Mouse (Mus musculus) gastrocnemius, postnatal 14 days (tissue): ENCODE measurements around the gene Selenov. TPM values are rescaled to one million over a fixed set of nuclear protein-coding genes. Genes with fewer than 3 reads are reported as not detected.

ENCODE experiments used
- DNase-seq: peaks from one replicate; pipeline ENCODE4 v3.0.0; 2021; ENCODE audit warnings: mixed read lengths
- intact Hi-C: fragments of 180-260 bp; cut with DNase I; formaldehyde crosslinking; loops from one replicate; pipeline ENCODE4 v1.15.1; 2025; ENCODE audit warnings: low total_unique reads
- long read RNA-seq, 2 experiments: library from polyadenylated mRNA; stranded (forward); transcript quantifications; one replicate each; pipeline ENCODE4 v2.0.0; 2021
- total RNA-seq, 2 experiments: library from RNA; stranded (reverse); gene quantifications; 2 replicates each; pipeline ENCODE4 v1.2.3; 2021

Gene Selenov
- total RNA-seq: not detected
- long read RNA-seq, experiment 1: 0 reads
- long read RNA-seq, experiment 2: 0 reads

DNA sequence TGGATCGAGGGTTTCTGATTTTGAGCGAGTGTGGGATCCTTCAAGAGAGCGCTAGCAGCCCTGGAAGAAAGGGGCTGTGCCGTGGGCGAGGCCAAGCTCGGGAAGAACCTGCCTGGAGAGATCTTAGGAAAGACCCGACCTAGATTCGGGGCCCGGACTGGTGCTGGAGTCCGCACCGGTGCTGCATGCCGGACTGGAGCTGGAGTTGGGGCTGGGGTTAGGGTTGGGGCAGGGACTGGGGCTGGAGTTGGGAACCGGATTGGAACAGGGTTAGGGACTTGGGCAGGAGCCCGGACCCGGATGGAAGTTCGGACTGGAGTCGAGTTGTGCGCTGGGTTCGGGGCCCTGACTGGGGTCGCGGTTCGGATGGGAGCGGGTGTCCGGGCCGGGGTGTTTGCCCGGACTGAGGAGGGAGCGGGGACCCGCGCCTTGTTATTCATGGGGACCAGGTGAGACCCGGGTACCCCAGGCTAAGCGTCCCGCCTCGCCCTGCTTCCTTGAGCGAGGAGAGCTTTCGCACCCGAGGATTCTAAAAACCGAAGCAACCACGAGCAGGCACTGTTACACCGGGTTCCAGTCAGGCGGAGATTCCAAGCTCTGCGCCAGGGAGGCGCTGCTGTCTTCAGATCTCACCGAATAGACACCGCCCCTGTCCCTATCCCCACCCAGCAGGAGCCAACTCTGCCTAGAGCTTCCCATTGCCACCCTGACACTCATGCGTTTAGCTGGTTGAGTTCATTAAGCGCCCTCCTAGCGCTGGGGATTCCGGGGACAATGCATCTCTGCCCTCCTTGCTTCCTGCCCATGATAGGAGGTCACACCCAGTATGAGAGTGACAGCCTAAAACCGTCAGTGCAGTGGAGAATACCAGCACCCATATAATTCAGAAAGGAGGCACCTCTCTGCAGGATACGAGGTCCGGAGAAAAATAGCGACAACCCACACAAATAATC, at the start of gene Selenov:
Selenov (minus strand) TSS at position 549 of the 953 bp plus-strand sequence.
- no peak for DNase-seq
- intact Hi-C loops: no loop called here

DNA sequence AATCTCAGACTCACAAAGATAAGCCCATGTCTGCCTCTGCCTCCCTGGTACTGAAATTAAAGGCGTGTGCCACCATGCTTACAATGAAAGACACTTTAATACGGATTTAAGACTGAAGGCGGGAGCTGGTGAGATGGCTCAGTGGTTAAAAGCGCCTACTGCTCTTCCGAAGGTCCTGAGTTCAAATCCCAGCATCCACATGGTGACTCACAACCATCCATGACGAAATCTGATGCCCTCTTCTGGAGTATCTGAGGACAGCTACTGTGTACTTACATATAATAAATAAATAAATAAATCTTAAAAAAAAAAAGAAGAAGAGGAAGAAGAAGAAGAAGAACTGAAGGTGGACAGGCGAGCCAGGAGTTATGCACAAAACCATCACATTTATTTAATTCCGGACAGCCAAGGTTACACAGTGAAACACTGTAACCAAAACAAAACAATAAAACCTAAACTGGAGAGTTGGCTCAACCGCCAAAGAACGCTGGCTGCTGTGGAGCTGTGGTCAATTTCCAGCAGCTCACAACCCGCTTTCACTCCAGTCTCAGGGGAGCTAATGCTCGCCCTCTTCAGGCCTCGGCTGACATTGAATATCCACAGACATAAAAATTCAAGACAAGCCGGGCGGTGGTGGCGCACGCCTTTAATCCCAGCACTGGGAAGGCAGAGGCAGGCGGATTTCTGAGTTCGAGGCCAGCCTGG, 48.4 kb upstream of the Selenov start:
- intact Hi-C loops: no loop called here
- DNase-seq: peak; percentile 67

DNA sequence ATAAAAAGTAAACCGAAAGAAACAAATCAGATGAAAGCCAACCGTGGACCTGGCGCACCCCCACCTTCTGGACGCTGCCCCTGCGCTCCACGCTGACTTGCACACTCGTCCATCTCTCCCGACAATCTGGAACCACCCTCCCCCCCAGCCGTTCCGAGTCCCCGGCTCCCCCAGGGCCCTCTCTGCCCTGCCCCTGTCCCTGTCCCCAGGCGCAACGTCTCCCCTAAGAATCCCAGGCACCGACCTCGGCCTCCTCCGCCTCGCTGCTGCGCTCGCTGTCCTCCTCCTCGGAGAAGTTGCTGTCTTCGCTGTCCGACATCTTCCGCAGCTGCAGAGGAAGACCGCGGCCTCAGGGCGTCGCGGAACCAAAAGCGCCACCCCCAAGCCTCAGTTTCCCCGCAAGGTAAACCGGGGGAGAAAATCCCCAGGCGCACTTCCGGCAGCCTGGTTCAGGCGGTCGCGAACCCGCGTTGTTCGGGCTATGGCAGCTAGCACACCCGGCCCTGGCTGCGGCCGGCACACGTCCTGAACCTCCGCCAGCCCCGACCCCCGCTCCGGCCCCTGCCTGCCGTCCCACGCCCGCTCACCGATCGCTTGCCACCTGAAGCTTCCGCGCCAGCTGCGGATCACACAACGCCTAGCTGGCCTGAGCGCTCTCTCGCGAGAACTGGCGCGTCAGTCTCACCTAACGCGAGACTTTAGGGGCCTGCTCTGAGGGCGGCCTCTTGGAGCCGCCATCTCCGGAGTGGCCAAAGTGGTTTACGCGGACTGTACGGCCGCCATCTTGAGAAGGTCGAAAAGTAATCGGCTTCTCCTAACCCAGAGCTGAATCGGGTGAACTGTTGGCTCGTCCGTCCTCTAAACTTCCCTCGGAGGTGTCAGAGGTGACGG, 47.4 kb upstream of the Selenov start, which contains the start of gene Supt5:
Supt5 (minus strand) TSS at position 639 of the 891 bp plus-strand sequence.
- intact Hi-C loops: no loop called here
- DNase-seq: peak; percentile 97

DNA sequence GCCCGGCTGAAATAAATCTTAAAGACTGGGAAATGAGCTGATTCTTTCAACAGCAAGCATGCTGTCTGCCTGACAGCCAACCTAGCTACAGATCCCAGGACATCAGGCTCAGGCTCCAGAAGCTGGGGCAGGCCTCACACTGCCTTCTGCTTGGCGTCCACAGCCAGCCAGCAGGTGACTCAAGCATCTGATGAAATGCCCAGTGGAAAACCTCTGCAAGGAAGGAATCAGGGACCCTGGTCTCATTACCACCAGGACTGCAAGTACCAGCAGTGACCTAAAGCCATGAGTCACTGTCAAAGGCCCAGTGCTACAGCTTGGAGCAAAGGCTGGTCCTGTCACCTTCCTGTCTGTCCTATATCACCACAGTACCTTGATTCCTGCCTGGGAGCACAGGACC, 44.5 kb upstream of the Selenov start:
- intact Hi-C loops: no loop called here
- DNase-seq: no peak

- intact Hi-C loops: no loop called here
- DNase-seq: no peak
Observed at GRCm38 (mm10) chr7:28334534-28334933, 43.5 kb upstream of the Selenov start.

DNA sequence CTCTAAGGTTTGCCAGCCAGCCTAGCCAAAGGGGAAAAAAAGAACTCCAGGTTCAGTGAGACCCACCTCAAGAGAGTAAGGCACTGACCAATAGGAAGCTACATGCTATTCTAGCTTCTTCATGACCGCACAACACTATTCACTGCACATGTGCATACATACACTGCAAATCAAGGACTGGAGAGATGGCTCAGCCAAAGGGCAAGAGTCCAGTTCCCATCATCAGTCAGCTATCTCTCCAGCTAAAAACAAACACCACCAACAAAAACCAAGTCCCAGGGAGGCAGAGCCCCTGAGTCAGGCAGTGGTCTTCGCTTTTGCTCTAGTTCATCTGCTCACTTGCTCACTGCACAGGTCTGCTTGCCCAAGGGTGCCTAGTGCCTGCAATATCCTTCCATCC, 37.3 kb upstream of the Selenov start:
- DNase-seq: no peak
- intact Hi-C loops: no loop called here

GRCm38 (mm10) chr7:28326457-28326856, 35.5 kb upstream of the Selenov start:
- DNase-seq: no peak
- intact Hi-C loops: no loop called here

GRCm38 (mm10) chr7:28325293-28325692, 34.3 kb upstream of the Selenov start:
- DNase-seq: no peak
- intact Hi-C loops: no loop called here

DNA sequence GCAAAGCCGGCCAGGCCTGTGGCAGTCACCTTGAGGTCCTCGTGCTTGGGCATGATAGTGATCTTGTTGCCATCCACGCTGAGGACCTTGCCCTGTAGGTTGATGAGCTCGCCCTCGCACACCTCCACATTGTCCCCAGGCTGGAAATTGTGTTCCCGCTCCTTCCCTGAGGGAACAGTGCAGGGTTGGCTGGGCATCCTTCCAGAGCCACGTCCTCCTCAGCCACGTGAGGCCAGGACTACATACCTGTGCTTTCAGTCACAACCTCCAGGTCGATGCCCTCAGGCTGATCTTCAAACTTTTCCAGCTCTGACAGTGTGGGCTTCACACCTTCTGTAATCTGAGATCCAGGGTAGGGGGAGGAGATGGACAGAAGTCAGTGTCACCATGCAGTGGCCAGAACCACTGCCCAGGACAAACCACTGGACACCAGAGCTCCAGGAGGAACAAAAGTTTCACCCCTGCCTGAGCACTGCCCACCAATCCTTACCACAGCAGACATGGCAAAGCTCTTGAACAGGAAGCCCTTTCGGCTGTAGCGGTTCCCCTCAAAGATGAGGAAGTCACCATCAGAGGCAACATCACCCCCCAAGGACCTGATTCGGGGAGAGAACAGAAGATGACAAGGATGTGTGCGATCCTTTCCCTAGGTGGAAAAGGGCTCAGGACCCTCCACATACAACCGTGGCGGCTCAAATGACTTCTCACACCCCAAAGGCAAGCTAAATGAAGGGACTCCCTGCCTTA, 31.2 kb upstream of the Selenov start:
- DNase-seq: no peak
- intact Hi-C loops: no loop called here

DNA sequence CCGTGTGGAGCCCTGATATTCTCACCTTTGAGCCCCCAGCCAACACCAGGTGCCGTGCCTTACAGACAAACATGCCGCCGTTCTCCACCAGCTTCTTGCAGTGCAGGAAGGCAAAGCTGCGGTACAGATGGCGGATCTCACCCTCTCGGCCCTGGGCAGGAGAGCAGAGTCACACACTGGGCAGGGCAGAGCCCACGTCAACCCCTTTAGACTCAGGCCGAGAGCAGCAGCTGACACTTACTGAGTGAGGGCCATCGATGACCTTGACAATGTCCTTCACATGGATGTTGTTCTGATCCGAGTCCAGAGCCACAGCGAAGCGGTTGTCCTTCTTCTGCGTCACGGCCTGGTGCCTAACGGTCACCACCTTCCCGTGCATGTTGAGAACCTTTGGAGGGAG, 27.7 kb upstream of the Selenov start:
- intact Hi-C loops: no loop called here
- DNase-seq: no peak

DNA sequence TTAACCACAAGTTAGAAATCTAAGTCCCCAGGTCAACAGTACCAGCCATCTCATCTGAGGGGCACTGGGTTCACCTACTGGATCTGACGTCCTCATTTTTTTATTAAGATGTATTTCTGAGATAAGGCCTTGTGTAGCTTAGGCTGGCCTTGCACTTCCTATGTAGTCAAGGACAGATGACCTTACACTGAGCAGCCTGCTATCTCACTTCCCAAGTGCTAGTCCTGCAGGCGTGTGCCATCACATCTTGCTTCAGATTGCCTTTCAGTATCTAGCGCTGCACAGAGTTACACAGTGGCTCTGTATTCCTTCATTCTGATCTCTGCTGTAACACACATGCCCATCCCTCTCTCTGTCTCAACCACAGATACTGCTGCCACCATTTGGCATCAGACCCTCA, 27.1 kb upstream of the Selenov start:
- intact Hi-C loops: no loop called here
- DNase-seq: no peak

DNA sequence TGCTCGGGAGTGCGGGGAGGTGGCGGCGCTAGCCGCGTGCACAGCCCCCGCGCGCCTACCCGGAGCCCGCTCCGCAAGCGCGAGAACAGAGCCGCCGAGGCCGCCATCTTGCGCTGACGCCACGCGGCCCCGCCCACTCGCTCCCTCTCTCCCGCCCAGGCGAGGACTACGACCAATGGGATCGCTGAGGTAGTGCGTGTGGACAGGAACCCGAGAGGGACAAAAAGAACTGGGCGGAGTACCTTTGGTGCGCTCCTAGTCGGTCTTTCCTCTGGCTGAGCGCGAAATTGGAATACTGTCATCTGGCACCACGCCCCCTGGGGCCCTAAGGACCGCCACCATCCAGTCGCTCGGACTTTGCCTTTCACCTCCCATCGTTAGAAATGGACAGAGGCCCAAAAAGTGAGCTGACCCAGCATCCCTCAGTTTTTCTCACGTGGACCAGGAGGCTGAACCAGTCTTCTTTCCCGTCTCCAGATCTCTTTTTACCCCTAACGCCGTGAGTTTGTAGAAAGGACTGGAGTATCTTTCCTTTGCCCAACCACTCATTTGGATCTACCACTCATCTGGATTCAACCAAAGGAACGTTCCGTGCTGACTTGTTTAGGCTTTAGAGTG, 21.0 kb upstream of the Selenov start, which contains the start of gene Timm50:
Timm50 (minus strand) TSS at position 147 of the 618 bp plus-strand sequence.
- peak; percentile 98 for DNase-seq
- intact Hi-C loops: no loop called here

- no peak for DNase-seq
- intact Hi-C loops: no loop called here
Observed at GRCm38 (mm10) chr7:28311151-28311925, 20.4 kb upstream of the Selenov start.

DNA sequence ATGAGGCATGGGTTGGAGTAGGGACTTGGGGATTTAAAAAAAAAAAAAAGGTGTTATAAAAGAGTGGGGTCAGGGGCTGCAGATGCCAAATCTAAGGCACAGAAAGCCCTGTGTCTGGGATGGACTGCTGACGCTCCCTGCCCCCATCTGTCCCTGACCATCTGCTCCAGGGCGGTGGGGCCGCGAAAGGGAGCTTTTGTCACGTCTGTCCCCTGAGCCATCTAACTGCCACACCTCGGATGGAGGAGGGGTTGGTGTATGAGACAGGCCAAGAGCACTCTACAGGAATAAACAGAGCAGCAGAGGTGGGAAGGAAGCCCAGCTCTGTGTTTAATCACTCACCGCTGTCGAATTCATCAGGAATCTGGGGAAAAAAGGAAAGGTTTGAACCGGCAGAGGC, 18.8 kb upstream of the Selenov start:
- no peak for DNase-seq
- intact Hi-C loops: loop anchor here (10.0 kb wide), 1 partner anchor 95 kb away; no protein-coding TSS in a partner anchor

- intact Hi-C loops: loop anchor here (10.0 kb wide), 1 partner anchor 91 kb away; no protein-coding TSS in a partner anchor
- DNase-seq: no peak
Observed at GRCm38 (mm10) chr7:28306216-28306615, 15.2 kb upstream of the Selenov start.

- intact Hi-C loops: loop anchor here (10.0 kb wide), 1 partner anchor 91 kb away; no protein-coding TSS in a partner anchor
- DNase-seq: no peak
Observed at GRCm38 (mm10) chr7:28305641-28306040, 14.7 kb upstream of the Selenov start.
